Mouse (Mus musculus): ENCODE measurements around the gene Ppm1h. TPM values are rescaled to one million over a fixed set of nuclear protein-coding genes. Genes with fewer than 3 reads are reported as not detected.

Gene Ppm1h
- total RNA-seq, 2 experiments from 2014 or later: 5.0 to 6.5 TPM

- ATAC-seq (replicated peaks; ENCODE audit: low FRiP score, poor library complexity, severe bottlenecking): peak; percentile 39; the same call in 1 of the 2 replicates
Measured at GRCm38 (mm10) chr10:122762772-122763511, 84.4 kb downstream of the Ppm1h start.

GRCm38 (mm10) chr10:122763596-122763995, 85.0 kb downstream of the Ppm1h start:
- no peak for ATAC-seq (replicated peaks; ENCODE audit: low FRiP score, poor library complexity, severe bottlenecking)

- ATAC-seq (replicated peaks; ENCODE audit: low FRiP score, poor library complexity, severe bottlenecking): no peak
Measured at GRCm38 (mm10) chr10:122764653-122765052, 86.1 kb downstream of the Ppm1h start.

- ATAC-seq (replicated peaks; ENCODE audit: low FRiP score, poor library complexity, severe bottlenecking): no peak
Measured at GRCm38 (mm10) chr10:122765521-122765920, 87.0 kb downstream of the Ppm1h start.

DNA sequence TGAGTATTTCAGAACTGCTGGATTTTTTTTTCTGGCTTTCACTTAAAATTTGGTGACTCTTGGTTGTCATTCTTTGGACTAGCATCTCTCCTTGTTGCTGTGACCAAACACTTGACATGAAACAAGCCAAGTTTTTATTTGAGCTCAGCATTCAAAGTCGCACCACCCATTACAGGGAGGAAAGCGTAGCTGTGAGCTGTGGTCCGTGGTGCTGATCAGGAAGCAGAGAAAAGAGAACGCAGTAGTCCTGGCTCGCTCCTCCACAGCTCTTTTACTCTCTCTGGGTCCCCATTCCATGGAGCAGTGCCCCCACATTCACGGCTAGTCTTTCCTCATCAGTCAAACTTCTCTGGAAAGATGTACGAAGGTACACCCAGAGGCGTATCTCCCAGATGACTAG, 87.4 kb downstream of the Ppm1h start:
- no peak for ATAC-seq (replicated peaks; ENCODE audit: low FRiP score, poor library complexity, severe bottlenecking)

DNA sequence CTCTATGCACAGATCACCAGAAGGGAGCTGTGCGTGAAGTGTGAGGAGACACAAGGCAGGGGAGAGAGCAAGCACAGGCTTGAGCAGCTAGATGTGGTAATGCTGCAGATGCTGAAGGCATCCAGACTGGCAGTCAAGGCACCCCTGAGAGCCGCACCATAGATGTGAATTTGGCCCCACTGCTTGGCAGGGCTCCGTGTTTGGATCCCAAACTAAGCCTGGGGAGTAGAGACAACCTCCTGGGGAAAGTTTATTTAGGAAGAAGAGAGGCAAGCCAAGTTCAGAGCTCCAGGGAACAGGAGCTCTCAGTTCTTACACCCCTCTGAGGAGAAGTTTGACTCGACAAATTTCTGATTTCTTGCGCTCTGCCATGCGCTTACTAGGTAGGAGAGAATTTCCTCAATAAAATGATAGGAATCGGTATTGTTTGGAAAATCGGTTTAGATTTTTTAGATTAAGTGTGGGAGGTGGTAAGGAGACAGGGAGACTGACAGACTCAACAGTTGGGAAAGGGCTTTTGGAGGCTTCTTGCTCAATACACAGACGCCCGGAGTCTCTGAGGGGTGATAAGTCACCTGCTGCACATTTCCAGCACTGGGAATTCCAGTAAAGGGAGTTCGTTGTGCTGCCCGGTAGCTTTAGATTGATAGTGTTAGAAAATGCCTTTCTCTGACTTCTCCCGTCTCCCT, 89.8 kb downstream of the Ppm1h start:
- ATAC-seq (replicated peaks; ENCODE audit: low FRiP score, poor library complexity, severe bottlenecking): no peak

- ATAC-seq (replicated peaks; ENCODE audit: low FRiP score, poor library complexity, severe bottlenecking): no peak
Measured at GRCm38 (mm10) chr10:122768893-122769341, 90.4 kb downstream of the Ppm1h start.

DNA sequence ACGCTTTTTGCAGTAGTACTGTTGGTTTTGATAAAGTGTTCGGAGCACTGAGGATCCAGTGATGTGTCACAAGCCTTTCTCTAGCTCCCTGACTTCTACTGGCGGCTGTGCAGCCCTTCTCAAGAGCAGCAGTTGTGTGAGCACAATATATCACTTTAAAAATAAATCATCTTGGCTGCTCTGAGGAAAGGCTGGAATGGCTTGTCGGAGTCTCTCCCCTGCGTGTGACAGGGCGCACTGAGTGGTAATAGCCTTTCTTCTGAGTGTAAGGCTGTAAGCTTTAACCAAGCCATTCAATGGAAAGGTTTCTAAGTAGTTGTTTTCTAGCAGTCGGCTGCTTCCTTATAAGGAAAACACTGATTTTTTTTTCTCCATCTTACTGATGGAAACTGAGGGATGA, 91.8 kb downstream of the Ppm1h start:
- no peak for ATAC-seq (replicated peaks; ENCODE audit: low FRiP score, poor library complexity, severe bottlenecking)

DNA sequence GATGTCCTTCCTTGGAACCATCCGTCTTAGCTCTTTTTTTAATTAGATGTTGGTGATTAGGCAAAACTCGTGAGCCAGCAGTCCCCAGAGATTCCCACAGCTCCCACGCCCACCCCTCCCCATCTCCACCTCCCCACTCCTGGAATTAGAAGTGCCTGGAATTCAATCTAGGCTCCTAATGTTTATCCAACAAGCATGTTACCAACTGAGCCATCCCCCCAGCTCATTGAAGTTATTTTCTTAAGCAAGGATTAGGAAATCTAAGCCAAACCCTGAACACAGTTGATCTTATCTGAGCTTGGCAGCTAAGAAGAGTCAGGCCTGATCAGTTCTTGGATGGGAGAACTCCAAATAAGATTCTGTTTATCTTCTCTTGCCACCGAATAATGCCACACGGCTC, 92.4 kb downstream of the Ppm1h start:
- no peak for ATAC-seq (replicated peaks; ENCODE audit: low FRiP score, poor library complexity, severe bottlenecking)

- no peak for ATAC-seq (replicated peaks; ENCODE audit: low FRiP score, poor library complexity, severe bottlenecking)
Measured at GRCm38 (mm10) chr10:122774169-122774568, 95.6 kb downstream of the Ppm1h start.

DNA sequence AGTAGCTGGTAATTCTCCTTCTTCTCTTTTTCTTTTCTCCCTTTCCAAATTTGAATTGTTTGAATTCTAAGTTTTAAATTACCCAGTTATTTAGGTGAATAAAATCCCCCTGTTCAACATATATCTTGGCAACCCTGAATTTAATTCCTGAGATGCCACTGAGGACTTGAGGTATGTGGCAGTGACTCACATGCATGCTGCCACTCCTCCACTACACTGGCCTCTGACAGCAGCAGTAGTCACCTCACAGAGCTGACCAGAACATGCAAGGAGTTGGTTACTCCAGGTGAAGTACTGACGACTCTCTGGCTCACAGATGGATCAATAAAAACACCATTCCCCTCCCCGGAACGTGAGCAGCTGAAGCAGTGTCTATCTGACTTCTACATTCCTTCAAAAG, 98.9 kb downstream of the Ppm1h start:
- ATAC-seq (replicated peaks; ENCODE audit: low FRiP score, poor library complexity, severe bottlenecking): no peak

DNA sequence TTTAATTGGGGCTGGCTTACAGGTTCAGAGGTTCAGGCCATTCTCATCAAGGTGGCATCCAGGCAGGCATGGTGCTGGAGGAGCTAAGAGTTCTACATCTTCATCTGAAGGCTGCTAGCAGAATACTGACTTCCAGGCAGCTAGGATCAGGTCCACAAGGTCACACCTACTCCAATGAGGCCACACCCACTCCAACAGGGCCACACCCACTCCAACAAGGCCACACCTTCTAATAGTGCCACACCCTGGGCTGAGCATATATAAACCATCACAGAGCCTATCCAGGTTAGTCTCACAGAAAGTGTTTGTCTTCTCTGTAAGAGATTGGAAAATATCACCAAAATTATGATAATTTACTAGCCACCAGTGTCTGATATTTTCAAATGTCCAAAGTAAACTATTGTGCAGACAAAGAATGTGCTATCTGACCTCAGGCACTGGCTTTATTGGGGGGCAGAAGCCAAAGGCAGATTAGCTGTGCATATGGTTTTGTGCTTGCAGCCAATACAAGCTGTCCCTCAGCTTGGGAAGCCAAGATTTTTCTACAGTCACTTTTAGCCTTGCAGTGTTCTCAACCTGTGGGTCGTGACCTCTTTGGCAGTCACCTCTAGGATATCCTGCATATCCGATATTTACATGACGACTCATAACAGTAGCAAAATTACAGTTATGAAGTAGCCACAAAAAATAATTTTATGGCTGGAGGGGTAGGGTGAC, 99.5 kb downstream of the Ppm1h start:
- ATAC-seq (replicated peaks; ENCODE audit: low FRiP score, poor library complexity, severe bottlenecking): no peak

- no peak for ATAC-seq (replicated peaks; ENCODE audit: low FRiP score, poor library complexity, severe bottlenecking)
Measured at GRCm38 (mm10) chr10:122779351-122779750, 100.8 kb downstream of the Ppm1h start.

DNA sequence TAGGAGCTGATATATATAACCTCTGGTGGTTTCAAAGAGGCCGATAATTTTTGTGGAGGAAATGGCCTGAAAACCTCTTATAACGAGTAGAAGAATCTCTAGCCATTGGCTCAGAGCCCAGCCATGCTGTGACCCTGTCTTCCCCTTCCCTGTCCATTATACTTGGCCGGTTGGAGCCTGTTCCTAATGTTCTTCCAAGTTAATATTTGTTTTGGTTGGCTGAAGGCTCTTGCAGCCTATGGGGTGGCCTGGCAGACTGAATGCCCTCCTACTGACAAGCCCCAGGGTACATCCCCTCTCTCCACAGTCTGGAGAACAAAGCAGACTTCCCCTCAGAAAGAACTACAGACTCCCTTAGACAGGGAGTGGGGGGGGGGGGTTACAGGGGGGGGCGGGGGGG, 104.2 kb downstream of the Ppm1h start:
- ATAC-seq (replicated peaks; ENCODE audit: low FRiP score, poor library complexity, severe bottlenecking): no peak

- ATAC-seq (replicated peaks; ENCODE audit: low FRiP score, poor library complexity, severe bottlenecking): no peak
Measured at GRCm38 (mm10) chr10:122789648-122790170, 111.1 kb downstream of the Ppm1h start.

DNA sequence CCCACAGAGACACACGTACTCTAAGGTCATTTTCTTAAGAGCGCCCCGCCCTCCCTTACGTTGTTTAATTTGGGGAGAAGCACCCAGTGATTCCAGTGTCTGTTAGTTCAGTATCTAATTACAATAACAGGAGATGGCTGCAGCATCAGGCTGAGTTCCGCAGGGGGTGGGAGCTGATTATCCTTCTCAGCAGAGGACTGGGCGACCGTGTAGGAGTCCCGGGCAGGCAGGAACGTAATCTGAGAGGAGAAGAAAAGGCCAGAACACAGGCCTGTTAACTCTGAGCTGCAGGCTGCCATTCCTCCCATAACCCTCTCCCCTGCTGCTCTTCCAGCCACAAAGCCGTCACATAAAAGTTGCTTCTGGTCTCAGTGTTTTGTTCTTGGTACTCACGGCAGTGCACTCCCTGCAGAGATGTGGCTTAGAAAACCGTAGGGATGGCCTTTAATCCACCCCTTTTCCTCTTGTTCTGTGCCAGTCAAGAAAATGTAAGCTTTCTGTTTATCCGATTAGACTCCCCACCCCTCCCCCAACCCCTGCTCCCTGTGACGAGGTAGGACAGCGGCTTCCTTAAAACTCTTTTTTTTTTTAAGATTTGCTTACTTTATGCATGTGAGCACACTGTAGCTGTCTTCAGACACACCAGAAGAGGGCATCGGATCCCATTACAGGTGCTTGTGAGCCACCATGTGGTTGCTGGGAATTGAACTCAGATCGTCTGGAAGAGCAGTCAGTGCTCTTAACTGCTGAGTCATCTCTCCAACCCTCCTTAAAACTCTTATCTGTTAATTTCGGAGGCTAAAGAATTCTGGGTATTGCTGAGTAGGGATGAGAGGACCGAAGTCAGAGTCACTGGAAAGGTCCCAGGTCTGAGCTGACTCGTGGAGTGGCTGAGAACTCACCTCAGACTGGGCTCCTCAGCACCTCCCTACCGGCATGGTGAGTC, 113.7 kb downstream of the Ppm1h start:
- ATAC-seq (replicated peaks; ENCODE audit: low FRiP score, poor library complexity, severe bottlenecking): peak; percentile 37; the same call in 1 of the 2 replicates

- no peak for ATAC-seq (replicated peaks; ENCODE audit: low FRiP score, poor library complexity, severe bottlenecking)
Measured at GRCm38 (mm10) chr10:122793193-122793592, 114.6 kb downstream of the Ppm1h start.

DNA sequence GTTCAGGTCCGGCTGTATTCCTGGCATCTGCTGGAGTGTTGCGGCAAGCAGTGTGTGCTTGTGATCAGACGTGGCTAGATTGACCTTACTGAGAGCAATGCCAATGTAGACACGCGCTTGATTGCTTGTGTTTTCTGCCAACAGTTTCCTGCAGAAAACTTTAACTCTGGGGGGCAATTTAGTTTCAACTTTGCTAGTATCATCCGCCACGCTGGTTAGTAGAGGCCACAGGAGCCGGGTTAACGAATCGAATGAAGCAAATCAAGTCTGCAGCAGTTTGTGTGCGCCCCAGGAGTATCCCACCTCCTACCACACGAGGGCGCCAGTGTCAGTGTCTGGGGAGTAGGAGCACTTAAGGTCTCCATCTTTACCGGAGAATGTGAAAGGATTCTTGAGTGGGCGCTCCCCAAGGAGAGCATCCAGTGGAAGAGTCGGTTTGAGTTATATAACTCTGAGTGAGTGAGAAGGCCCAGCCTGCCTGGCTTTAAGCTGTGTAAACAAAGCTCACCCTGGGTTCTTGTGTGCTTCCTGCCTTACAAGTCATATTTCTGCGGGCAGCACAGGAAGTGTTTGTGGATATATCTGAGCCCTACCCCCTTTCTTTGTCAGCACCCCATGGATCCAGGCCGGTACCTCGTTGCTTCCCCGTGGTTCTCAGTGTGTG, 115.8 kb downstream of the Ppm1h start:
- ATAC-seq (replicated peaks; ENCODE audit: low FRiP score, poor library complexity, severe bottlenecking): peak; percentile 93

GRCm38 (mm10) chr10:122797955-122798354, 119.4 kb downstream of the Ppm1h start:
- ATAC-seq (replicated peaks; ENCODE audit: low FRiP score, poor library complexity, severe bottlenecking): no peak

Data from erythroblast, adult 5-6 weeks (primary cell).